Mouse (Mus musculus): ENCODE data around the gene Slamf1. TPM values are rescaled to one million over a fixed set of nuclear protein-coding genes. Genes with fewer than 3 reads are reported as not detected.

Slamf1 gene
- total RNA-seq (2012; rRNA removed), result 0.72 and 0.73 TPM in 2 replicates
- 1 to 10 TPM in 1 of 2 experiments, not detected in 1; 1.3 TPM for polyA plus RNA-seq (2012; ENCODE audit: insufficient read depth in 1 of 2, insufficient read length in 2 of 2, low read depth in 1 of 2, low replicate concordance in 2 of 2, missing spikeins in 1 of 2)

DNA sequence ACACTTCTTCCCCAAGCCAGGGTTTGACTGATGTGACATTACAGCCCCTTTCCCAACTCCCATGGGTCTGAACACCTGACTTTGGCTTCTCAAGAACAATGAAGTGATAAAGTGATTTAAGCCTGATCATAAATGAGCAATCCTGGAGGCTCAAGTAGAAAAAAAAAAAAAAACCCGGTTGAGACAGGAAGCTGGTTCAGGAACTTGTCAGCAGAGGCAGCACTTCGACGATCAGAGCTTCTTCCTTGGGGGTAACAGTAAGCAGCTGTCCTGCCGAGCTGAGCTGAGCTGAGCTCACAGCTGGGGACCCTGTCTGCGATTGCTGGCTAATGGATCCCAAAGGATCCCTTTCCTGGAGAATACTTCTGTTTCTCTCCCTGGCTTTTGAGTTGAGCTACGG is at the start of gene Slamf1:
Gene Slamf1, plus strand, starts transcription at position 230 of the 400 bp plus-strand sequence.
- peak within 1 kb of the TSS in 1 of 2 experiments; percentile 26; a peak in 1 of 4 replicates for H3K4me3 ChIP-seq (ENCODE audit: control insufficient read depth in 1 of 2, insufficient read depth in 1 of 2, low read depth in 2 of 2, low read length in 2 of 2)
- H3K9ac ChIP-seq (ENCODE audit: control insufficient read depth, low read depth, low read length, poor library complexity, severe bottlenecking), result peak within 1 kb of the TSS; percentile 43
- H3K27ac ChIP-seq (ENCODE audit: control insufficient read depth, low read depth, low read length), result no peak within 1 kb of the TSS; the same call in 1 of the 2 replicates
- peak; percentile 58 for DNase-seq (ENCODE audit: low read depth, low spot score)
- TF ChIP-seq ZNF384 (IDR thresholded peaks at IDR 0.05; ENCODE audit: low read depth, low read length) (peak; percentile 93), NELFE (IDR thresholded peaks at IDR 0.05; ENCODE audit: low read depth, low read length) (no peak)
- H3K27me3 ChIP-seq (ENCODE audit: control insufficient read depth in 1 of 2, insufficient read depth in 2 of 2, low read length in 2 of 2), result no peaks in the 10 kb centered on the region
- no peaks in the 10 kb centered on the region for H3K79me2 ChIP-seq (ENCODE audit: control insufficient read depth, insufficient read depth, low read length, poor library complexity)
- H3K9me3 ChIP-seq (replicated peaks; ENCODE audit: insufficient read depth, low read length), result no peaks in the 10 kb centered on the region
- peaks cover 3 to 12% of the 10 kb centered on the region in 2 experiments; a peak in 2 of 4 replicates for H3K4me1 ChIP-seq (ENCODE audit: control insufficient read depth in 1 of 2, insufficient read depth in 2 of 2, low read length in 2 of 2)
- peaks cover 0 to 17% of the 10 kb centered on the region in 2 experiments; a peak in 2 of 4 replicates for H3K36me3 ChIP-seq (ENCODE audit: control insufficient read depth in 1 of 2, insufficient read depth in 2 of 2, low read length in 2 of 2)

- Histone ChIP-seq H3K4me3 (ENCODE audit: control insufficient read depth in 1 of 2, insufficient read depth in 1 of 2, low read depth in 2 of 2, low read length in 2 of 2) (no peak overlapping the region), H3K27me3 (ENCODE audit: control insufficient read depth in 1 of 2, insufficient read depth in 2 of 2, low read length in 2 of 2) (no peaks in the 10 kb centered on the region), H3K4me1 (ENCODE audit: control insufficient read depth in 1 of 2, insufficient read depth in 2 of 2, low read length in 2 of 2) (no peaks in the 10 kb centered on the region), H3K36me3 (ENCODE audit: control insufficient read depth in 1 of 2, insufficient read depth in 2 of 2, low read length in 2 of 2) (no peaks in the 10 kb centered on the region), H3K9me3 (replicated peaks; ENCODE audit: insufficient read depth, low read length) (no peaks in the 10 kb centered on the region), H3K79me2 (ENCODE audit: control insufficient read depth, insufficient read depth, low read length, poor library complexity) (no peaks in the 10 kb centered on the region), H3K27ac (ENCODE audit: control insufficient read depth, low read depth, low read length) (no peak overlapping the region), H3K9ac (ENCODE audit: control insufficient read depth, low read depth, low read length, poor library complexity, severe bottlenecking) (no peak overlapping the region)
- TF ChIP-seq MAZ (IDR thresholded peaks at IDR 0.05; ENCODE audit: low read depth, low read length) (no peak), SMC3 (IDR thresholded peaks at IDR 0.05; ENCODE audit: low read depth, low read length) (peak; percentile 63), CTCF (IDR thresholded peaks at IDR 0.05 in 2 of 3, conservative IDR thresholded peaks at IDR 0.05 in 1 of 3; ENCODE audit: control insufficient read depth in 1 of 3, insufficient read depth in 1 of 3, low read depth in 2 of 3, low read length in 3 of 3, poor library complexity in 1 of 3, severe bottlenecking in 1 of 3) (peak in 2 of 3 experiments; percentile 12 to 52; a peak in 2 of 6 replicates), RAD21 (IDR thresholded peaks at IDR 0.05; ENCODE audit: low read depth, low read length) (peak; percentile 49), ZC3H11A (IDR thresholded peaks at IDR 0.05; ENCODE audit: low read depth, low read length) (peak; percentile 54)
- DNase-seq (ENCODE audit: low read depth, low spot score), result peak; percentile 33
These were observed 35.7 kb upstream of the Slamf1 start for GRCm38 (mm10) chr1:171731195-171731594.

GRCm38 (mm10) chr1:171734898-171735297 is 32.0 kb upstream of the Slamf1 start:
- H3K9me3 ChIP-seq (replicated peaks; ENCODE audit: insufficient read depth, low read length), result no peaks in the 10 kb centered on the region
- TF ChIP-seq USF2 (IDR thresholded peaks at IDR 0.05; ENCODE audit: borderline replicate concordance in 1 of 2, insufficient read depth in 1 of 2, low read depth in 1 of 2, low read length in 2 of 2), result no peak
- TF ChIP-seq ZKSCAN1 (IDR thresholded peaks at IDR 0.05; ENCODE audit: low read depth, low read length), result no peak
- TF ChIP-seq CHD1 (IDR thresholded peaks at IDR 0.05; ENCODE audit: low read depth, low read length), result no peak
- no peak for TF ChIP-seq RCOR1 (IDR thresholded peaks at IDR 0.05; ENCODE audit: low read depth, low read length)
- no peak for TF ChIP-seq EP300 (IDR thresholded peaks at IDR 0.05; ENCODE audit: low read depth in 1 of 2, low read length in 2 of 2)
- TF ChIP-seq TCF12 (IDR thresholded peaks at IDR 0.05; ENCODE audit: low read depth, low read length), result no peak
- no peak for TF ChIP-seq E2F4 (IDR thresholded peaks at IDR 0.05; ENCODE audit: borderline replicate concordance, low read depth, low read length)
- no peak for TF ChIP-seq POLR2AphosphoS5 (IDR thresholded peaks at IDR 0.05; ENCODE audit: borderline replicate concordance, low read depth, low read length)
- no peak for TF ChIP-seq CTCF (IDR thresholded peaks at IDR 0.05 in 2 of 3, conservative IDR thresholded peaks at IDR 0.05 in 1 of 3; ENCODE audit: control insufficient read depth in 1 of 3, insufficient read depth in 1 of 3, low read depth in 2 of 3, low read length in 3 of 3, poor library complexity in 1 of 3, severe bottlenecking in 1 of 3)
- no peak for TF ChIP-seq TBP (IDR thresholded peaks at IDR 0.05; ENCODE audit: low read depth, low read length)
- no peak for TF ChIP-seq TAL1 (IDR thresholded peaks at IDR 0.05; ENCODE audit: low read length)
- no peak for TF ChIP-seq KAT2A (conservative IDR thresholded peaks at IDR 0.05; ENCODE audit: low read depth, low read length)
- no peak for TF ChIP-seq SIN3A (IDR thresholded peaks at IDR 0.05; ENCODE audit: low read length)
- TF ChIP-seq SMC3 (IDR thresholded peaks at IDR 0.05; ENCODE audit: low read depth, low read length), result no peak
- no peak for TF ChIP-seq HCFC1 (IDR thresholded peaks at IDR 0.05; ENCODE audit: low read depth, low read length)
- TF ChIP-seq CHD2 (IDR thresholded peaks at IDR 0.05; ENCODE audit: low read length), result no peak
- no peak for TF ChIP-seq POLR2AphosphoS2 (IDR thresholded peaks at IDR 0.05; ENCODE audit: low read length)
- no peak for TF ChIP-seq USF1 (IDR thresholded peaks at IDR 0.05; ENCODE audit: low read depth, low read length)
- no peak for DNase-seq (ENCODE audit: low read depth, low spot score)
- H3K9ac ChIP-seq (ENCODE audit: control insufficient read depth, low read depth, low read length, poor library complexity, severe bottlenecking), result no peak overlapping the region
- no peak overlapping the region for H3K4me3 ChIP-seq (ENCODE audit: control insufficient read depth in 1 of 2, insufficient read depth in 1 of 2, low read depth in 2 of 2, low read length in 2 of 2)
- H3K36me3 ChIP-seq (ENCODE audit: control insufficient read depth in 1 of 2, insufficient read depth in 2 of 2, low read length in 2 of 2), result no peaks in the 10 kb centered on the region
- no peaks in the 10 kb centered on the region for H3K79me2 ChIP-seq (ENCODE audit: control insufficient read depth, insufficient read depth, low read length, poor library complexity)
- no peaks in the 10 kb centered on the region for H3K27me3 ChIP-seq (ENCODE audit: control insufficient read depth in 1 of 2, insufficient read depth in 2 of 2, low read length in 2 of 2)
- H3K4me1 ChIP-seq (ENCODE audit: control insufficient read depth in 1 of 2, insufficient read depth in 2 of 2, low read length in 2 of 2), result no peaks in the 10 kb centered on the region
- H3K27ac ChIP-seq (ENCODE audit: control insufficient read depth, low read depth, low read length), result no peak overlapping the region

Data from MEL (cell line).